Mouse (Mus musculus) effector memory CD4-positive, alpha-beta T cell, adult 7 months (primary cell): ENCODE results near the gene Ccdc18. TPM values are rescaled to one million over a fixed set of nuclear protein-coding genes. Genes with fewer than 3 reads are reported as not detected.

Source experiments
- polyA plus RNA-seq: library from polyadenylated mRNA; unstranded; fragments of 100-300 nt; shearing (Covaris generic); gene quantifications from one replicate; pipeline ENCODE4 v1.2.1, GENCODE M21; 2017

Gene Ccdc18
- polyA plus RNA-seq, result 0.34 TPM

DNA sequence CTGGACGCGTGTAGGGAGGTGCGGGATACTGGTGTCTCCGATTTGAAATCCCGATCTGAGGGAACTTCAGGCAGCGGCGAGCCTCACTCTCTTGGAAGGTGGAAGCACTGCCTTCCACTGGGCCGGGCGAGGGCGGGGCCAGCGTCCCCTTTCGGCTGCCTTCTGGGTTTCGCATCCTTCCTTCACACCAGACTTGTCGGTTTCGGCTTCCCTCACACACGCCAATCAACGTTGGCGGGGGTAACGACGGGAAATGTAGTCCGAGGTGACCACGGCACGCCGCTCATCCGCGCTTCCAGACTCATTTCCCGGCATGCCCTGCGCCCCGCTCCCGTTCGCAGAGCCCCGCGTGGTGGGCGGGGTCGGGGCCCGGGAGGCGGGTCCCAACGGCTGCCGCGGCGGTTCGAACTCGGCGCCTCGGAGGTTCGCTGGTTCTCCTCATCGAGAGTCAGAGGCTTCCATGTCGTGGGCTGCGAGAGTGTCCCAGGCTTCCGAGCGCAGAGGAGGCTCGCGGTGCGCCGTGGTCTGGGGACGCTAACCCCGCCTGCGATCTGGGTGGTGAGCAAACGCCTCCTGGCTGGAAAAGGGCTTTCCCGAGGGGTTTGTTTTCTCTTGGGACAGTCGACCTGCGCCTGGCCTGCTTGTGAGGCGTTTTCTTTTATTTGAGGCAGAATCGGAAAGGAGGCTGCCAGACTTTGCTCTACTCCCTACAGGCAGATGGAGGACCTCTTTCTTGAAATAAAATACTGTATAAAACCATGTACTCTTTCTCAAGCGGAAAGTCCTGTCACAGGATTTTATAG lies at the start of gene Ccdc18, which contains the start of gene Tmed5:
TSS of gene Ccdc18 (plus strand) at position 435 of the 803 bp plus-strand sequence.
TSS of gene Tmed5 (minus strand) at position 180 of the 803 bp plus-strand sequence.

DNA sequence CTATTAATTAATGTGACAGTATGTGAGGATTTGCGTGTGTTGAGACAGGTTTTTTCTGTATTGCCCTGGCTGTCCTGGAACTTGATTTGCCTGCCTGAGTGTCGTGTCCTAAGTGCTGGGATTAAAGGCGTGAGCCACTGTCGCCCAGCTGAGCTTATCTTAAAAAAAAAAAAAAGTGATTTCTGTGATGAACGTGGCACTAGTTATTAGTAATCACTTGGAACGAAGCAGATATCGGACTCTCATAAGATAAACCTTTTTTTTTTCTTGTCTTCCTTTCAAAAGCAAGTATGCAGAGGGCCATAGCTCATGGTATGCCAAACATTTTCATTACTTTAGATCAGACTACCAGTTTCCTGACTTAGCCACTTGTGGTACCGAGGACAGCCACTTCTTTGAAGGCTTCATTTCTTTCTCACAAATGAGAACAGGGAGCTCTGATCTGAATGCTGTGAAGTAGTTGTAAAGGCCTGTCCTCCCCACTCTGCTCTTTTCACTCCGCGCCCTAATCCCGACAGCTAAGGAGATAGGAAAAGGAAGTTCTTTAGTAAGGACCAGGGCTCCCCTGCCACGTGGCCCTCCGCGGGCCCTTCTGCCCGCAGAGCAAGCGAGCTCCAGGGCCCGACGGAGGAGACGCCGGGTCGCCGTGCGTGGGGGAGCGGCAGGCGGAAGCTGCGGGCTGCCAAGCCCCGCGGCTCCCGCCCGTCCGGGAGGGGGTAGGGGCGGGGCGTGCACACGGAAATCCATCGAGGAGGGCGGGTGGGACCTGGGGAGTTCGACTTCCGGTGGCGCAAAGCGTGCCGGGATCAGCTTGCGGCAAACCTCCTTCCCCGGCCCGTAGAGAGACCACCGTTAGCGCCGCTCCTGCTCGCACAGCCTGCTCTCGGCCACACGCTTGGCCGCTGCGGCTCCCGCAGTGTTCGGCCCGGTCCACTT lies 135.7 kb downstream of the Ccdc18 start, which contains the start of gene Dr1:
TSS of gene Dr1 (plus strand) at position 771 of the 936 bp plus-strand sequence.

Other genes starting within 250 kb of the Ccdc18 start
- 26.6 TPM for gene Rpl5, start 232.4 kb upstream of the Ccdc18 start, polyA plus RNA-seq
- 79.0 TPM for gene Fam69a, start 145.8 kb upstream of the Ccdc18 start, polyA plus RNA-seq
- gene Mtf2, start 67.2 kb upstream of the Ccdc18 start, polyA plus RNA-seq, result 69.0 TPM
- gene Tmed5, start 255 bp upstream of the Ccdc18 start, polyA plus RNA-seq, result 101 TPM
- gene Dr1, start 136.0 kb downstream of the Ccdc18 start, polyA plus RNA-seq, result 35.5 TPM
- 2.8 TPM for gene Pigg, start 179.7 kb downstream of the Ccdc18 start, polyA plus RNA-seq
- not detected for gene Gm42517, start 235.0 kb downstream of the Ccdc18 start, polyA plus RNA-seq